Mouse (Mus musculus) cortical plate, adult 2 months (tissue): ENCODE measurements around the gene Lrrc8b.
A peak's percentile ranks its signal among the peaks of the same experiment; 100 is the strongest.

Experiments
- CTCF ChIP-seq: fragments of 200-500 bp; IDR thresholded peaks from 2 replicates; pipeline ENCODE4 v1.5.1; 2011; ENCODE audit warnings: mild to moderate bottlenecking, control low read depth, low read length; ENCODE audit not compliant: insufficient read depth; ENCODE audit errors: extremely low read depth
- POLR2A ChIP-seq: fragments of 200-500 bp; IDR thresholded peaks from 2 replicates; pipeline ENCODE4 v1.6.1; 2011; ENCODE audit warnings: mild to moderate bottlenecking, low read length, control low read depth; ENCODE audit not compliant: insufficient read depth; ENCODE audit errors: extremely low read depth

DNA sequence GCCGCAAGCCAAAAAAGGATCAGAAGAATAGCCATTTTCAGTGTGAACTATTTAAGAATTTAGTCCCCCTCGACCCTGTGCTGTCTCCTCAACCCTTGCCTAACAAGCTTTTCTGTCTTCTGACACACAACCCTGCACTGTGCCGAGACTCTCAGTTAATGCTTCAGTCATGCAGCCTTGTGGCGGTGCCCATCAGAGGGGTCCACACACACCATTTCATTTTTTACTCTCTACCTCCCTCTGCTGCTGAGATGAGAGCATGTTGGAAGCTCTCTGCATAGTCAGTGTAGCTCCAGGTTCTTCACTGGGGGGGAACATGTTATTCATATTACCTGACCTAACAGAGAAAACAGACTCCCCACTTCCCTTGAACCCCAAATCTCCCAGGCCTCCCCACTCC, 75.8 kb downstream of the Lrrc8b start:
- no peak for TF ChIP-seq POLR2A
- TF ChIP-seq CTCF, result peak; percentile 56
